Mouse (Mus musculus): ENCODE results near the gene Dnajc28. TPM values are rescaled to one million over a fixed set of nuclear protein-coding genes. Genes with fewer than 3 reads are reported as not detected.
A peak's percentile ranks its signal among the peaks of the same experiment; 100 is the strongest.

The Dnajc28 gene
- polyA plus RNA-seq (2012; rRNA removed): 3.6 and 3.9 TPM in 2 replicates

- TF ChIP-seq CTCF (IDR thresholded peaks at IDR 0.05; ENCODE audit: borderline replicate concordance, extremely low read depth, insufficient read depth, insufficient read length) (no peak), POLR2A (IDR thresholded peaks at IDR 0.05; ENCODE audit: borderline replicate concordance, extremely low read depth, insufficient read depth, insufficient read length, poor library complexity, severe bottlenecking) (no peak)
- peak; percentile 91 for DNase-seq (ENCODE audit: low read depth)
These were observed at the start of gene Dnajc28 for GRCm38 (mm10) chr16:91618511-91619501. Dnajc28 (minus strand) TSS chr16:91619026.

GRCm38 (mm10) chr16:91663795-91664194 lies 45.0 kb upstream of the Dnajc28 start:
- DNase-seq (ENCODE audit: low read depth): no peak
- TF ChIP-seq CTCF (IDR thresholded peaks at IDR 0.05; ENCODE audit: borderline replicate concordance, extremely low read depth, insufficient read depth, insufficient read length): no peak
- TF ChIP-seq POLR2A (IDR thresholded peaks at IDR 0.05; ENCODE audit: borderline replicate concordance, extremely low read depth, insufficient read depth, insufficient read length, poor library complexity, severe bottlenecking): no peak

- no peak for DNase-seq (ENCODE audit: low read depth)
- TF ChIP-seq POLR2A (IDR thresholded peaks at IDR 0.05; ENCODE audit: borderline replicate concordance, extremely low read depth, insufficient read depth, insufficient read length, poor library complexity, severe bottlenecking) (no peak), CTCF (IDR thresholded peaks at IDR 0.05; ENCODE audit: borderline replicate concordance, extremely low read depth, insufficient read depth, insufficient read length) (no peak)
These were observed 43.5 kb upstream of the Dnajc28 start for GRCm38 (mm10) chr16:91662336-91662735.

- DNase-seq (ENCODE audit: low read depth): no peak
- TF ChIP-seq CTCF (IDR thresholded peaks at IDR 0.05; ENCODE audit: borderline replicate concordance, extremely low read depth, insufficient read depth, insufficient read length) (no peak), POLR2A (IDR thresholded peaks at IDR 0.05; ENCODE audit: borderline replicate concordance, extremely low read depth, insufficient read depth, insufficient read length, poor library complexity, severe bottlenecking) (no peak)
These were observed 42.6 kb upstream of the Dnajc28 start for GRCm38 (mm10) chr16:91661397-91661796.

- TF ChIP-seq POLR2A (IDR thresholded peaks at IDR 0.05; ENCODE audit: borderline replicate concordance, extremely low read depth, insufficient read depth, insufficient read length, poor library complexity, severe bottlenecking) (no peak), CTCF (IDR thresholded peaks at IDR 0.05; ENCODE audit: borderline replicate concordance, extremely low read depth, insufficient read depth, insufficient read length) (no peak)
- DNase-seq (ENCODE audit: low read depth): no peak
These were observed 41.0 kb upstream of the Dnajc28 start for GRCm38 (mm10) chr16:91659798-91660197.

GRCm38 (mm10) chr16:91658471-91658870 lies 39.6 kb upstream of the Dnajc28 start:
- no peak for TF ChIP-seq POLR2A (IDR thresholded peaks at IDR 0.05; ENCODE audit: borderline replicate concordance, extremely low read depth, insufficient read depth, insufficient read length, poor library complexity, severe bottlenecking)
- TF ChIP-seq CTCF (IDR thresholded peaks at IDR 0.05; ENCODE audit: borderline replicate concordance, extremely low read depth, insufficient read depth, insufficient read length): no peak
- no peak for DNase-seq (ENCODE audit: low read depth)

GRCm38 (mm10) chr16:91657285-91657684 lies 38.5 kb upstream of the Dnajc28 start:
- no peak for DNase-seq (ENCODE audit: low read depth)
- TF ChIP-seq POLR2A (IDR thresholded peaks at IDR 0.05; ENCODE audit: borderline replicate concordance, extremely low read depth, insufficient read depth, insufficient read length, poor library complexity, severe bottlenecking): no peak
- TF ChIP-seq CTCF (IDR thresholded peaks at IDR 0.05; ENCODE audit: borderline replicate concordance, extremely low read depth, insufficient read depth, insufficient read length): no peak

- no peak for TF ChIP-seq POLR2A (IDR thresholded peaks at IDR 0.05; ENCODE audit: borderline replicate concordance, extremely low read depth, insufficient read depth, insufficient read length, poor library complexity, severe bottlenecking)
- no peak for TF ChIP-seq CTCF (IDR thresholded peaks at IDR 0.05; ENCODE audit: borderline replicate concordance, extremely low read depth, insufficient read depth, insufficient read length)
- no peak for DNase-seq (ENCODE audit: low read depth)
These were observed 36.5 kb upstream of the Dnajc28 start for GRCm38 (mm10) chr16:91655285-91655684.

GRCm38 (mm10) chr16:91652191-91652590 lies 33.4 kb upstream of the Dnajc28 start:
- TF ChIP-seq POLR2A (IDR thresholded peaks at IDR 0.05; ENCODE audit: borderline replicate concordance, extremely low read depth, insufficient read depth, insufficient read length, poor library complexity, severe bottlenecking) (no peak), CTCF (IDR thresholded peaks at IDR 0.05; ENCODE audit: borderline replicate concordance, extremely low read depth, insufficient read depth, insufficient read length) (no peak)
- no peak for DNase-seq (ENCODE audit: low read depth)

- no peak for TF ChIP-seq POLR2A (IDR thresholded peaks at IDR 0.05; ENCODE audit: borderline replicate concordance, extremely low read depth, insufficient read depth, insufficient read length, poor library complexity, severe bottlenecking)
- TF ChIP-seq CTCF (IDR thresholded peaks at IDR 0.05; ENCODE audit: borderline replicate concordance, extremely low read depth, insufficient read depth, insufficient read length): no peak
- DNase-seq (ENCODE audit: low read depth): no peak
These were observed 31.0 kb upstream of the Dnajc28 start for GRCm38 (mm10) chr16:91649781-91650180.

- TF ChIP-seq CTCF (IDR thresholded peaks at IDR 0.05; ENCODE audit: borderline replicate concordance, extremely low read depth, insufficient read depth, insufficient read length) (no peak), POLR2A (IDR thresholded peaks at IDR 0.05; ENCODE audit: borderline replicate concordance, extremely low read depth, insufficient read depth, insufficient read length, poor library complexity, severe bottlenecking) (no peak)
- DNase-seq (ENCODE audit: low read depth): peak; percentile 11
These were observed 30.4 kb upstream of the Dnajc28 start for GRCm38 (mm10) chr16:91649246-91649645.

GRCm38 (mm10) chr16:91648220-91648550 lies 29.4 kb upstream of the Dnajc28 start:
- peak; percentile 77 for DNase-seq (ENCODE audit: low read depth)
- no peak for TF ChIP-seq POLR2A (IDR thresholded peaks at IDR 0.05; ENCODE audit: borderline replicate concordance, extremely low read depth, insufficient read depth, insufficient read length, poor library complexity, severe bottlenecking)
